Mouse (Mus musculus) thymus, postnatal 4 days (tissue): ENCODE results near the gene Wdr1.
"Not testable (repeated sequence)": the region's sequence is repeated elsewhere in the genome, so short reads cannot be mapped to it uniquely, and the experiment has no call there.

Source experiments
- DNase-seq: peaks from one replicate; pipeline ENCODE4 v3.0.0; 2021

Wdr1 gene

GRCm38 (mm10) chr5:38563121-38563520 lies at the start of gene Wdr1:
Wdr1 (minus strand) TSS chr5:38563221.
- no peak for DNase-seq

DNA sequence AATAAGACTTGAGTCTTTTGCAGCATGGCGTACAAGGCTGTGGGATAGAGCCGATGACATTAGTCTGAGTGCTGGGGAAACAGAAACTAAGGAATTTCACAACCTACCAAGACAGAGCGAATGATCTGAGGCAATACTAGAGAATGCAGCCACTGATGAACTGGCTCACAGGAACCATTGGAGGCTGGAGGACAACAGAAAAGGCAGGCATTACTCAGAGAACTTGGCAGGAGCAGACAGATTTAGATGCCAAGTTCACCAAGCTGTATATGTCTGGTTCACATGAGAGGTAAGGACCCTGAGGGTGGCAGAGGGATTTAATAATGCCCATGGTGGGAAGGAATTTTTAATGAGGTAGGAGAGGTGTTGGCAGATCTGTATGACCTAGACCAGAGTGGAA lies 48.1 kb upstream of the Wdr1 start:
- no peak for DNase-seq

- DNase-seq = not testable (repeated sequence)
These were observed 45.2 kb upstream of the Wdr1 start for GRCm38 (mm10) chr5:38608219-38608618.

- no peak for DNase-seq
These were observed 35.8 kb upstream of the Wdr1 start for GRCm38 (mm10) chr5:38598647-38599304.

GRCm38 (mm10) chr5:38588924-38589323 lies 25.9 kb upstream of the Wdr1 start:
- peak; percentile 13 for DNase-seq

GRCm38 (mm10) chr5:38585450-38585849 lies 22.4 kb upstream of the Wdr1 start:
- no peak for DNase-seq

DNA sequence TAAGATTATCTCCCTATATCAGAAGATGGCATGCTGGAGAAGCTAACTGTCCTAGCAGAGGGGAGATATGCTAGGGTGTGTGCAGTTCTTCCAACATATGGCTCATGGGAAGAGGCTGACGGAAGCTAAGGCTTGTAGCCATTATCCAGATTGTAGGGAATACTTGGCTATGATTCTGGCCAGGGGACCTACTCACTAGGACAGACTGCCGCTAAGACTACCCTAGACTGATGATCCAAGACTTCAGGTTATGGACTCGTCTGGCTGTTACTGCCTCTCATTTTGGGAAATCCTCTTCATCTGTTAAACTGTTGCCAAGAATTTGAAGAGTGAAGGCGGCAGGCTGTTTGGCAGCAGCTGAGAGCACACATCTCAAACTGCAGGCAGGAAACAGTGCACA lies 20.0 kb upstream of the Wdr1 start:
- DNase-seq = no peak

DNA sequence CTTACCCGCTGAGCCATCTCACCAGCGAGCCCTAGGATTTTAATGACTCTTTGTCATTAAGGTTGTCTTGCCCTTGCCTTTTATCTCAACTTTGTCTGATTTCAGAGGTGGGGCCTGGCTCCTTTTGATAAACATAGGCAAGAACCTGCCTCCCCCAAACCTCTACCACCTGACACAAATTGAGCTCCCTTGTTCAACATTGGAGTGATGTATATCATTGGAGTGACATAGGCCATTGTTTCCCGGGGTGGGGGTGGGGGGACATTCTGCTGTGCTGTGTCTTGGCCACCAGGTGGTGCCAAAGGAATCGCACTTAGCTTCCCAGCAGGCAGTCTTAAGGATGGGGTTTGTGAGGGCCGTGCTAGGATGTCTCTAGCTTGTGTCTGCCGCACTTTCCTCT lies 17.7 kb upstream of the Wdr1 start:
- DNase-seq = peak; percentile 48

DNA sequence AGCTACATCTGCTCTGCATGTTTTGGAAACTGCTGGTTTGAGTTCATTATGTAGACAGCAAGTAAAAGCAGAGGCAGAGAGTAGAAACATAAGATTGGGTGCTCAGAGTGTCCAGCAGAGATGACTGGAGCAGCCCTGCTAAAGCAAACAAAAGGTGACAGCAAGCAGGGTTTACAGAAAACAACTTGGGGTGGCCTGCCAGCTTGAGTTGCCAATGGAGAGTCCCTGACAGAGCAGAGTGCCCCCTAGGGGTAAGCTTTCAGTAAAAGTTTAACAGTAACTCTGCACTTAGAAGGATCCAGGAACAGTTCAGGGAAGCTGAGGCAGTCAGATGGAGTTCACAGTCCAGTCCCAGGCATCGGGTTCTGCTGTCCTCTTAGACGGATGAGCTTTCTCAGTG lies 7.9 kb upstream of the Wdr1 start:
- DNase-seq = peak; percentile 20

DNA sequence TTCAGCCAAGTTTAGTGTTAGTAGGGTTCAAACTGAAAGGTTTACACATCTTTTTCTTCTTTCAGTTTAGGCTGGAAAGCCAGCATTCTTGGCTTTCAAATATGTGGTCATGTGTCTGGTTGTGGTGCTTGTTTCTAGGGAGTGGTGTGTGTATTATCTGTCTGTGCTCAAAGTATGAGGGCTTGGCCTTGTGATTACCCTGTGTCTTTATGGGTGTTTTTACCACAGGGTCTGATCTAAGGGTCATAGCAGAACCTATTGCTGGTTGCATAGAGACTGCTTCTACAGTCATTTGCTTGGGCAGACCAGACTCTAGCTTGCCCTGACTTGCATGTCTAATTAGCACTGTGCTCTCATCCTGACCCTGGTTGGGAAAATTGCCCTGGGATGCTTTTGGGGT lies 5.6 kb upstream of the Wdr1 start:
- DNase-seq = no peak

DNA sequence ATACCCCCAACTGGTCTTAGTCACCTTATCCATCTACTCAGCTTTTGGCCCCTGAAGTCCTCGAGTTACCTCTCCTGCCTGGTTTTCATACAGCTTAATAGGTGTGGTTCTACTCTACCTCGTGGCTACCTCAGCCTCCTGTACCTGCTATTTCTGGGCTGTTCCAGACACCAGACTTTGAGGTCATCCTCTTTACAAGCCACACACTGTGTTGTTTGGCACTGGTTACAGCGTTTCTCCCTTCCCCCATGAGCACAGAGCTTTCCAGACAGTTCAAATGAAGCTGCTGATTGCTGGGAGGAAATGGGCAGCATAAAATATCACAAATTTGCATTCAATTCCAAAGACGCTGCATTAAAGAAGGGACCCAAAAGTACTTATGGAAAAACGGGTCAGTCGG lies 1.8 kb upstream of the Wdr1 start:
- no peak for DNase-seq

DNA sequence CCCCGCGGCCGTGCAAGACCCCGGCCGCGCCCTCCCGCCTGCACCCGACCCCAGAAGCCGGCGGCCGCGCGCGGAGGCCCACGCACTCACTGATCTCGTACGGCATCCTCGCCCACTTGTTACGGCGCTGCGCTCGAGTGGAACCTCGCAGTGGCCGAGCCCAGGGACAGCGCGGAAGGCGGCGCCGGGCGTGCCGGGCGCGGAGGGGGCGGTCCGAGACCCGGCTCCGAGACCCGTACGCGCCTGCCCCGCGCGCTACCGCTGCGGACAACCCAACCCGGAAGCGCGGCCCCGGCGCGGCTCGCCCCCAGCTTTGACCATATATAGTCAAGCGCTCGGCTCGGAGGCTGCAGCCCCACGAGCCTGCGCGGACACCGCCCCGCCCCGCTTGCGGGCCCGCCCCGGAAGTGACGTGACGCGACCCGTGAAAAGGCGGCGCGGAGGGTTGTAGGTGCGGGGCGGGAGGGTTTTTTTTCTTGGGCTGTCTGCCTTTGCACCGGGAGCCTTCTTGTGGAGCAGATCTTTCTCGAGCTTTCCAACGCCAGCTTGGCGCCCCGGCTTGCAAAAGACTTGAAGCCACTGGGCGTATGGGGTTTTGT lies 1.5 kb downstream of the Wdr1 start:
- DNase-seq = peak; percentile 100

DNA sequence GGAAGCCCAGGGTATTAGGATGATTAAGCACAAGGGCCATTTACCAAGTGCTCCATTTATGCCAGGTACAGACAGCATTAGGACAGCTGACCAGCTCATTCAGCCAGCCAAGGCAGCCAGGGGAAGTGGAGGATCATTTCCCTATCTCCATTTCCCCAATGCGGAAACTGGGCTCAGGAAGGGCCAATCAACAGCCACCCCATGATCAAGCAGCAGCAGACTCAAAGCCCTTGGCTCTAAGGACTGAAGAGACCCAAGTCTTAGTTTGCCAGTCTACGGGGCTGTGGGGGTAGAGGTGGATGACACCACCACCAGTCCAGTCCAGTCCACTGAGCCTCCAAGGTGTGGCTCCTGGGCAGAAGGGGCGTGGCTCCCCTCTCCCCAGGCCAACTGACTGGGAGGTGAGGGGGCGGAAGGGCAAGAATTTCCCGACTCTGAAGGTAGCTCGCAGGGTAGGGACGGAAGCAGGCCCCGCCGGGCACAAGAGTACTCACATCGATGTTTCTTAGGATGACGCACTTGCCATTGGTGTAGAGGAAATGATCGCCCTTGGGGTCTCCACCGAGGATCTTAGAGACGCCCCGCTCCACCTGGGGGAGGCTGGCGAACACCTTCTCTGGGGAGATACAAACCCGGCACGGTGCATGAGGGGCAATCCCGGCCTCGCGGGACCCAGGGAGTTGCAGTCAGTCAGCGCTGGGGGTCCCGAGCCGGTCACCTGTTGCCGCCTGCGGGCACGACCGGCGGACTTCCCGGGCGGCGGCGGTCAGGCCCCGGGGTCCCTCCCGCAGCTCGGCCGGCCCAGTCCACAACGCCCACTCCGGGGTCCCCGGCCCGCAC lies 2.2 kb downstream of the Wdr1 start:
- no peak for DNase-seq

GRCm38 (mm10) chr5:38558831-38559230 lies 4.2 kb downstream of the Wdr1 start:
- no peak for DNase-seq

GRCm38 (mm10) chr5:38557811-38558210 lies 5.2 kb downstream of the Wdr1 start:
- no peak for DNase-seq

GRCm38 (mm10) chr5:38556406-38556805 lies 6.6 kb downstream of the Wdr1 start:
- DNase-seq = no peak

- DNase-seq = no peak
These were observed 9.1 kb downstream of the Wdr1 start for GRCm38 (mm10) chr5:38553953-38554352.

- no peak for DNase-seq
These were observed 9.5 kb downstream of the Wdr1 start for GRCm38 (mm10) chr5:38553491-38553890.

DNA sequence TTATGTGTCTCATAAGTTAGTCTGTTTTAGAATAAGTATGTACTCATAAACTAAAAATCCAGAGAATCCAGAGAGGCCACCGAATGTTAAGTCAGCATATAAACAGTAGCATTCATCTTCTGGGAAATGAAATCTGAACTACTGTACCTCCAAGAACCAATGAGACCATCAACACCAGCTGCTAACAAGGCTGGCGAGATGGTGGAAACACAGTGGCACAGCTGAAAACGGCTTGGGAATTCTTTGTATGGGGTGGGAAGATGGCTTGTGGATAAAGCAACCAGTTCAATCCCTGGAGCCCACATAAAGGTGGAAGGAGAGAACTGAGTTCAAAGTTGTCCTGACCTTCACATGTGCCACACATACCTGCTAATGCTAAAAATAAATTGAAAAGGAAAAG lies 10.4 kb downstream of the Wdr1 start:
- DNase-seq = no peak

DNA sequence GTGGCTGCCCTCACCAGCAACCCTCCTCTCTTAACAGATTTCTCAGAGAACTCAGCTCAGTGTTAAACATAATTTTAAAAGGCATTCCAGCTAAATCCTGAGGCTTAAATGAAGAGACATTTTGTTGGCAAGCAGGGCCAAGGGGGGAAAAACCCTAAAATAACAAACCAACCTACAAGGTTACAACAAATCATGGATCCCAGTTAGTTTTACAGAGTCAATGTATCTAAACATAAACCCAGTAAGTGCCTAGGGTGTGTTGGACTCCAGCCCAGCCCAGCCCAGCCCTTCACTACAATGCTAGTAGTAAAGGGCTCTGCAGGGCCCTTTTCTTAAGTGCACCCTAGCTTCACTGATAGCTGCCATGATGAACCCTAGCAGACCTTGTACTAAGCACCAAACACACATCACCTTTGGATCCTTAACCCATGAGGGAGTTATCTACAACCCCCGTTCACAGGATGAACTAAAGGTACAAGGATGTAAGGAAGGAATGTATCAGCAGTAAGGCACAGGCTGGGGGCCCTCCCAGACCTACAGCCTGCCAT lies 12.7 kb downstream of the Wdr1 start:
- DNase-seq = no peak

DNA sequence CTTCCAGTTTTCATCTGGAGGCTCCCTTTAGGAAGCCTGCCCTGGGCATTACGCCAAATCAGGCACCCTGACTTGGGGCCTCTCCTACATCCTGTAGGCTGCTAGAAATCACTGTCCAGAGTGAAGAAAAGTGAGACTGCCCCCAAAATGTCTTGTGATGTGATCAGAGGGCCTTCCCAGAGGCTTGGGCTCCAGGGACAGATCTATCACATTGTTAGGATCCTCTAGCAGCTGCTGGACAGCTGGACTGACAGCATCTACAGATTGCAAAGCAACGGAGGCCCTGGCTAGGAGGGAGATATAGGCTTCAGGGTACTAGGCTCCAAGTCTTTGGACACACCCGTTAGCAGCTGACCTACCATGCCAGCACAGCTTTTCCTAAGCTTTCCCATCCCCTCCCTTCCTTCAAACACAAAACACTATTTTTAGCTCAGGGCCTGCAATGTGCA lies 13.5 kb downstream of the Wdr1 start:
- no peak for DNase-seq

- no peak for DNase-seq
These were observed 15.6 kb downstream of the Wdr1 start for GRCm38 (mm10) chr5:38547375-38547774.
